Mouse (Mus musculus): ENCODE results near the gene Dio1. TPM values are rescaled to one million over a fixed set of nuclear protein-coding genes. Genes with fewer than 3 reads are reported as not detected.

Gene Dio1
- total RNA-seq, 2 experiments from 2014 or later, result not detected

GRCm38 (mm10) chr4:107252522-107252921 lies 54.4 kb downstream of the Dio1 start:
- no peak for ATAC-seq (replicated peaks; ENCODE audit: low FRiP score, low TSS enrichment, poor library complexity, severe bottlenecking)

DNA sequence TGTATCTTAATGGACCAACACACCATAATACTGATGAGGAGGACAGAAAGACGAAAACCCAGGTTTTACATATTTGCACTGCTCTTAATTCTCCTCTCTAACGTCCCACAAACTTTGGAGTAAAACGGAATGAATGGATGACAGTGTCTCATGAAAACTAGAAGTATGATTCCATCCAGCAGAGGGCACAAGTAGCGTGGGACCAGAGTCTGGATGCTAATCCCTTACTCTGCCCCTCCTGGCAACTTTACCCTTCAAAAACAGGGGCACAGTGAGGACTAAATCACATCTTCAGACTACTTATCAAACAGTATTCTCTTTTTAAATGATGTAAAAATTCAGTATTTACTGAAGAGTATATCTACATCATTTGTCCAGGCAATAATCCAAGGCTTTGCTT lies 56.5 kb downstream of the Dio1 start:
- 0 out of 2 replicates have a peak, but pooled peaks have one; percentile 28 for ATAC-seq (replicated peaks; ENCODE audit: low FRiP score, low TSS enrichment, poor library complexity, severe bottlenecking)

DNA sequence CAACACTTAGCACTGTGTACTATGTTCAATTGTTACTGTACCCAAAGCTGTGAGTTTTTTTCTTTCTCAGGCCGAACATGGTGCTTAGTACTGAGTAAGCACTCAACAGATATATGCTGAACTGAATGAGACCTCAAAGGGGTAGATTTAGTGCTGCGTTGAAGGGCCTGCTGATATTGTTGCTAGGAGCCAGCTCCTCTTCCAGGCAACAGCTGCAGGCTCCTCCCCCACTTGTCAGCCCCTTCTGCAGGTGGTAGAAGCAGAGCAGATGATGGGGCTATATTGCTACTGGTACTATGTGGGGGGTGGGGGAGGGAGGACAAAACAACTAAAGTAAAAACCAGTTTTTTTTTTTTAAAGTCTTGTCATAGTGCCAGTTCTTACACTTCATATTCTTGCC lies 57.5 kb downstream of the Dio1 start:
- ATAC-seq (replicated peaks; ENCODE audit: low FRiP score, low TSS enrichment, poor library complexity, severe bottlenecking), result no peak

- ATAC-seq (replicated peaks; ENCODE audit: low FRiP score, low TSS enrichment, poor library complexity, severe bottlenecking), result no peak
These were observed 58.9 kb downstream of the Dio1 start for GRCm38 (mm10) chr4:107248061-107248460.

- ATAC-seq (replicated peaks; ENCODE audit: low FRiP score, low TSS enrichment, poor library complexity, severe bottlenecking), result no peak
These were observed 59.9 kb downstream of the Dio1 start for GRCm38 (mm10) chr4:107247110-107247509.

DNA sequence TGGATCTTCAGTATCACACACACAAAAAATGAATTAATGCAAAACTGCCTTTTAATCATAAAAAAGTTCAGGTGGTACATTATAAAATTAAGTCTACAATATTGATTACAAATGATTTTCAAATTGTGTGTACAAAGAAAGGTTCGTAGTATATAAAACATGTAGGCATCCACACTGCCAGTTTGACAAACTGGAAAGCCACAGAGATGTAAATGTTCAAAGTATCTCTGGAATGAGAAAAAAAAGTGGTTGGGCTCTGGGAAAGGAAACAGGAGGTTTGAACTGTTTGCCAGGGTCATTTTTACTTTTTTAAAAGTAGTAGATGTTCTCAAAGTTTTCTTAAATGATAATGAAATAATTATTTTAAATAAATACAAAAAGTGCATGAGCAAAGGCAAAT lies 60.9 kb downstream of the Dio1 start:
- ATAC-seq (replicated peaks; ENCODE audit: low FRiP score, low TSS enrichment, poor library complexity, severe bottlenecking), result no peak

DNA sequence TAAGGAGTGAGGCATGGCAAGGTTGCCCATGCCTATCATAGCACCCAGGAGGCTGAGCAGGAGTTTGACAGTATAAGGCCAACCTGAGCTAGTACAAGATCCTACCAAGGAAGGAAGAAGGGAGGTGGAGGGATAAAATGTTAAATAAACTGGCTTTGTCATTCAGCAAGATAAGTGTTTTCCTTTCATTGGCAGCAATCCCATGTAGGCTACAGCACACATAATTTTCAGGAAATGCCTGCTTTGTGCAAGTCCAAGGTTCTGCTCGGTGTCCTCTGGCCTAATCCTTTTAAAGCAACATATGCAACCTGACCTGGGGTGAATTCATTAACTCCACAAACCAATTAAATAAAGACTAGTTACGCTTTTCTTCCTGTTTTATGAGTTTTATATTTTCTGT lies 61.6 kb downstream of the Dio1 start:
- no peak for ATAC-seq (replicated peaks; ENCODE audit: low FRiP score, low TSS enrichment, poor library complexity, severe bottlenecking)

- no peak for ATAC-seq (replicated peaks; ENCODE audit: low FRiP score, low TSS enrichment, poor library complexity, severe bottlenecking)
These were observed 63.3 kb downstream of the Dio1 start for GRCm38 (mm10) chr4:107243365-107244333.

Other genes with a start within 250 kb of the Dio1 start
- gene Mrpl37, start 240.3 kb downstream of the Dio1 start, total RNA-seq (2014; fragmentation: Nextera tagmentation), result 104 and 107 TPM in 2 replicates
- 61.0 and 78.5 TPM in 2 replicates for gene Mrpl37, start 240.3 kb downstream of the Dio1 start, total RNA-seq (2017)
- gene Cyb5rl, start 240.2 kb downstream of the Dio1 start, total RNA-seq (2014; fragmentation: Nextera tagmentation), result 8.1 and 11.5 TPM in 2 replicates
- 6.6 and 12.8 TPM in 2 replicates for gene Cyb5rl, start 240.2 kb downstream of the Dio1 start, total RNA-seq (2017)
- not detected in 2 replicates for gene Cdcp2, start 210.3 kb downstream of the Dio1 start, total RNA-seq (2014; fragmentation: Nextera tagmentation)
- not detected in 2 replicates for gene Cdcp2, start 210.3 kb downstream of the Dio1 start, total RNA-seq (2017)
- gene Tmem59, start 128.8 kb downstream of the Dio1 start, total RNA-seq (2014; fragmentation: Nextera tagmentation), result 75.0 and 79.1 TPM in 2 replicates
- 66.1 and 102 TPM in 2 replicates for gene Tmem59, start 128.8 kb downstream of the Dio1 start, total RNA-seq (2017)
- 7.1 and 18.4 TPM in 2 replicates for gene Tceanc2, start 128.1 kb downstream of the Dio1 start, total RNA-seq (2014; fragmentation: Nextera tagmentation)
- gene Tceanc2, start 128.1 kb downstream of the Dio1 start, total RNA-seq (2017), result 20.2 and 23.5 TPM in 2 replicates
- 0.57 TPM in 1 of 2 replicates, not detected in the other for gene Ldlrad1, start 98.0 kb downstream of the Dio1 start, total RNA-seq (2014; fragmentation: Nextera tagmentation)
- gene Ldlrad1, start 98.0 kb downstream of the Dio1 start, total RNA-seq (2017), result not detected in 2 replicates
- gene Lrrc42, start 53.6 kb downstream of the Dio1 start, total RNA-seq (2014; fragmentation: Nextera tagmentation), result 18.3 and 46.6 TPM in 2 replicates
- gene Lrrc42, start 53.6 kb downstream of the Dio1 start, total RNA-seq (2017), result 15.0 and 16.7 TPM in 2 replicates
- gene Hspb11, start 53.6 kb downstream of the Dio1 start, total RNA-seq (2014; fragmentation: Nextera tagmentation), result 3.7 and 17.2 TPM in 2 replicates
- 11.2 and 12.7 TPM in 2 replicates for gene Hspb11, start 53.6 kb downstream of the Dio1 start, total RNA-seq (2017)
- gene Yipf1, start 7.2 kb upstream of the Dio1 start, total RNA-seq (2014; fragmentation: Nextera tagmentation), result 42.2 and 42.5 TPM in 2 replicates
- gene Yipf1, start 7.2 kb upstream of the Dio1 start, total RNA-seq (2017), result 26.5 and 26.6 TPM in 2 replicates
- gene Ndc1, start 60.6 kb upstream of the Dio1 start, total RNA-seq (2014; fragmentation: Nextera tagmentation), result 51.5 and 55.8 TPM in 2 replicates
- 66.9 and 89.3 TPM in 2 replicates for gene Ndc1, start 60.6 kb upstream of the Dio1 start, total RNA-seq (2017)
- 1.4 TPM in 1 of 2 replicates, not detected in the other for gene Glis1, start 127.4 kb upstream of the Dio1 start, total RNA-seq (2014; fragmentation: Nextera tagmentation)
- gene Glis1, start 127.4 kb upstream of the Dio1 start, total RNA-seq (2017), result not detected in 2 replicates

Data from megakaryocyte-erythroid progenitor cell, adult 5-6 weeks (primary cell).